Mouse (Mus musculus): ENCODE data around the gene Irf9. TPM values are rescaled to one million over a fixed set of nuclear protein-coding genes. Genes with fewer than 3 reads are reported as not detected.

Irf9 gene
- total and polyA plus RNA-seq, 3 experiments = 9.2 to 12.8 (median 9.6) TPM

DNA sequence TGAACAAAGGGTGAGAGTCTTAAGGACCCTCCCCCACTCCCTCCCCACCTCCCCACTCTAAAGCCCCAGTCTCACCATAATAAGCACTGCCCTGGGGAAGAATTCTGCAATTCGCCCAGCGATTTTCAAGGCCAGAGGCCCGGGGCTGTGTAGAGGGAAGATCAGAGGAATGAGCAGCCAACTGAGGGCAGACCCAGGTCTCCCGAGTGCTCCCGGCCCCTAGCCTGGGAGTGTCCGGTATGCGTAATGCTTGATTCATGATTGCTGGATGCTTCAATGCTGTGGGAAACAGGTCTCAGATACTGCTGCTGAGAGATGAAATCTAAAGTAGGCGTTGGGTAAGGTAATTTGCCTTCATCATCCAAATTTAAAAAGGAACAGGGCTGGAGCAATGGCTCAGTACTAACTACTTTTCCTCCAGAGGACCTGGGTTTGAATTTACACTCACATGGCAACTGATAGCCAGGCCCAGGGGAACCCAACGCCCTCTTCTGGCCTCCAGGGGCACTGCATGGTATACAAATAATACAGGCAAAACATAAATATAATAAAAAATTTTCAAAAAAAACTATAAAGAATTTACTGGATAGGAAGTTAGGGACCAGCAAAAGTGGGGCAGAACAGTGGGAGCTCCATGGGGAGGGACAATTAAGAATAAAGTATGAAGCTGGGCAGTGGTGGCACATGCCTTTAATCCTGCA, 21.2 kb upstream of the Irf9 start:
- dilution Hi-C loops (cut with MboI; ENCODE audit: extremely low pct_ligation_motif_present, extremely low pct_unique_long_range_greater_than_20kb, low sequenced_read_pairs) = no loop called here
- in situ Hi-C loops (cut with MboI; ENCODE audit: low pct_ligation_motif_present, low pct_unique_long_range_greater_than_20kb, low sequenced_read_pairs) = no loop called here
- no peak for DNase-seq (ENCODE audit: extremely low read depth)
- H3K27me3 ChIP-seq (replicated peaks) = no peaks in the 10 kb centered on the region
- H3K4me2 ChIP-seq (ENCODE audit: insufficient read depth, low read depth, poor library complexity, severe bottlenecking) = no peak overlapping the region
- H3K36me3 ChIP-seq (replicated peaks in 1 of 2; ENCODE audit: control insufficient read depth in 1 of 2, insufficient read depth in 1 of 2, low read length in 1 of 2) = peaks cover 21 to 47% of the 10 kb centered on the region in 2 experiments
- peaks cover 12% of the 10 kb centered on the region for H3K79me2 ChIP-seq (replicated peaks; ENCODE audit: control insufficient read depth, extremely low read depth, insufficient read depth, poor library complexity, severe bottlenecking)
- H3K27ac ChIP-seq (ENCODE audit: insufficient read depth, low read depth) = no peak overlapping the region
- peaks cover 21 to 61% of the 10 kb centered on the region in 2 experiments for H3K4me1 ChIP-seq (ENCODE audit: control insufficient read depth in 1 of 2, insufficient read depth in 2 of 2)
- TF ChIP-seq BHLHE40 (IDR thresholded peaks at IDR 0.05; ENCODE audit: low read depth, low read length) = no peak
- TF ChIP-seq ELF1 (IDR thresholded peaks at IDR 0.05; ENCODE audit: low read depth, low read length) = no peak
- TF ChIP-seq GABPA (IDR thresholded peaks at IDR 0.05; ENCODE audit: insufficient replicate concordance, low read depth, low read length) = no peak
- TF ChIP-seq MAX (IDR thresholded peaks at IDR 0.05; ENCODE audit: low read length) = no peak
- TF ChIP-seq MYC (IDR thresholded peaks at IDR 0.05; ENCODE audit: low read depth, low read length) = no peak
- TF ChIP-seq CTCF (conservative IDR thresholded peaks at IDR 0.05 in 1 of 2, IDR thresholded peaks at IDR 0.05 in 1 of 2; ENCODE audit: low read depth in 2 of 2, low read length in 2 of 2) = peak; percentile 60 to 70
- TF ChIP-seq POLR2A (IDR thresholded peaks at IDR 0.05; ENCODE audit: low read depth, low read length) = peak; percentile 10
- no peak for TF ChIP-seq ZMIZ1 (IDR thresholded peaks at IDR 0.05; ENCODE audit: low read depth, low read length)
- TF ChIP-seq RAD21 (IDR thresholded peaks at IDR 0.05; ENCODE audit: low read depth, low read length) = peak; percentile 3
- no peak overlapping the region for H3K9ac ChIP-seq (ENCODE audit: insufficient read depth, low read depth)
- no peak overlapping the region for H3K4me3 ChIP-seq (replicated peaks in 1 of 3; ENCODE audit: low read depth in 2 of 3, low read length in 2 of 3, poor library complexity in 1 of 3)
- H3K9me3 ChIP-seq (replicated peaks; ENCODE audit: low read length) = no peaks in the 10 kb centered on the region

DNA sequence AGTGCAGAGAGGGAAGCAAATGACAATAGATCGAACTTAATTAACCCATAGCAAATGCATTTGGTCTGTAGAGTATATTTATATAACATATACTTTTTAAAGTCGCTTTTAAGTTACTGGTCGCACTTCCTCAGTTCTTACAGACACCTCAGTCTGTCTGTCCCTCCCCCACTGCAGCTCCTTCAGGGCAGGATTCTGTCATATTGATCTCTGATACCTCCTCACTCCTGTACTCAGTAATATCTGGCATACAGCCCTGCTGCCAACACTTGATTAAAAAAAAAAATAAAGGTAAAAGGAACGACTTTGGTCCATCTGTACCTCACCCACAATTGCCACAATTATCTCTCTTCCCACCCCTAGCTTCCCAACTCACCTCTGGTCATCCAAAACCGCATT, 19.1 kb upstream of the Irf9 start:
- no peaks in the 10 kb centered on the region for H3K27me3 ChIP-seq (replicated peaks)
- peak overlapping the region; percentile 57 to 76 (median 74) for H3K4me3 ChIP-seq (replicated peaks in 1 of 3; ENCODE audit: low read depth in 2 of 3, low read length in 2 of 3, poor library complexity in 1 of 3)
- peak overlapping the region; percentile 55 for H3K4me2 ChIP-seq (ENCODE audit: insufficient read depth, low read depth, poor library complexity, severe bottlenecking)
- H3K79me2 ChIP-seq (replicated peaks; ENCODE audit: control insufficient read depth, extremely low read depth, insufficient read depth, poor library complexity, severe bottlenecking) = peaks cover 20% of the 10 kb centered on the region
- dilution Hi-C loops (cut with MboI; ENCODE audit: extremely low pct_ligation_motif_present, extremely low pct_unique_long_range_greater_than_20kb, low sequenced_read_pairs) (no loop called here), in situ Hi-C loops (cut with MboI; ENCODE audit: low pct_ligation_motif_present, low pct_unique_long_range_greater_than_20kb, low sequenced_read_pairs) (no loop called here)
- H3K4me1 ChIP-seq (ENCODE audit: control insufficient read depth in 1 of 2, insufficient read depth in 2 of 2) = peaks cover 21 to 74% of the 10 kb centered on the region in 2 experiments
- no peak overlapping the region for H3K27ac ChIP-seq (ENCODE audit: insufficient read depth, low read depth)
- H3K9ac ChIP-seq (ENCODE audit: insufficient read depth, low read depth) = peak overlapping the region; percentile 10; the same call in 1 of the 2 replicates
- TF ChIP-seq POLR2AphosphoS2 (IDR thresholded peaks at IDR 0.05; ENCODE audit: low read depth, low read length) (no peak), CHD2 (IDR thresholded peaks at IDR 0.05; ENCODE audit: low read length) (no peak), USF1 (IDR thresholded peaks at IDR 0.05; ENCODE audit: low read depth, low read length) (no peak), KAT2A (IDR thresholded peaks at IDR 0.05; ENCODE audit: insufficient replicate concordance, low read length) (no peak), MEF2A (IDR thresholded peaks at IDR 0.05; ENCODE audit: borderline replicate concordance, low read depth, low read length) (no peak), POLR2A (IDR thresholded peaks at IDR 0.05; ENCODE audit: low read depth, low read length) (no peak), BHLHE40 (IDR thresholded peaks at IDR 0.05; ENCODE audit: low read depth, low read length) (no peak), GABPA (IDR thresholded peaks at IDR 0.05; ENCODE audit: insufficient replicate concordance, low read depth, low read length) (no peak), PAX5 (IDR thresholded peaks at IDR 0.05; ENCODE audit: low read length) (no peak), CTCF (conservative IDR thresholded peaks at IDR 0.05 in 1 of 2, IDR thresholded peaks at IDR 0.05 in 1 of 2; ENCODE audit: low read depth in 2 of 2, low read length in 2 of 2) (no peak)
- peaks cover 36 to 67% of the 10 kb centered on the region in 2 experiments for H3K36me3 ChIP-seq (replicated peaks in 1 of 2; ENCODE audit: control insufficient read depth in 1 of 2, insufficient read depth in 1 of 2, low read length in 1 of 2)
- DNase-seq (ENCODE audit: extremely low read depth) = no peak
- no peaks in the 10 kb centered on the region for H3K9me3 ChIP-seq (replicated peaks; ENCODE audit: low read length)

All from CH12.LX (cell line).